Mouse (Mus musculus) midbrain, embryonic 15.5 days (tissue): ENCODE measurements around the gene D10Jhu81e. TPM values are rescaled to one million over a fixed set of nuclear protein-coding genes. Genes with fewer than 3 reads are reported as not detected.
A peak's percentile ranks its signal among the peaks of the same experiment; 100 is the strongest.
"Not testable (repeated sequence)": the region's sequence is repeated elsewhere in the genome, so short reads cannot be mapped to it uniquely, and the experiment has no call there.

Experiments used
- ATAC-seq: fragments of 200-750 bp; cut with Nextera tagmentation; replicated peaks from 2 replicates; pipeline ENCODE4 v1.8.0; 2017; ENCODE audit warnings: moderate TSS enrichment
- H3K27ac ChIP-seq: fragments of 300-500 bp; sonication (generic); 2 replicates; pipeline ENCODE4 v1.5.1; 2015; ENCODE audit warnings: mild to moderate bottlenecking, inconsistent platforms
- H3K27me3 ChIP-seq: fragments of 300-500 bp; sonication (generic); replicated peaks from 2 replicates; pipeline ENCODE4 v1.6.1; 2015; ENCODE audit warnings: inconsistent platforms
- H3K36me3 ChIP-seq: fragments of 300-500 bp; sonication (generic); replicated peaks from 2 replicates; pipeline ENCODE4 v1.6.1; 2015; ENCODE audit warnings: inconsistent platforms
- H3K4me1 ChIP-seq: fragments of 300-500 bp; sonication (generic); 2 replicates; pipeline ENCODE4 v1.6.1; 2015; ENCODE audit warnings: inconsistent platforms
- H3K4me2 ChIP-seq: fragments of 300-500 bp; sonication (generic); 2 replicates; pipeline ENCODE4 v1.6.1; 2015; ENCODE audit warnings: inconsistent platforms, mild to moderate bottlenecking, moderate library complexity
- H3K4me3 ChIP-seq: fragments of 300-500 bp; sonication (generic); 2 replicates; pipeline ENCODE4 v1.5.1; 2015; ENCODE audit warnings: mild to moderate bottlenecking, inconsistent platforms
- H3K9ac ChIP-seq: fragments of 300-500 bp; sonication (generic); 2 replicates; pipeline ENCODE4 v1.6.1; 2015; ENCODE audit warnings: mild to moderate bottlenecking, inconsistent platforms
- H3K9me3 ChIP-seq: fragments of 300-500 bp; sonication (generic); 2 replicates; pipeline ENCODE4 v1.6.1; 2016; ENCODE audit warnings: inconsistent platforms
- WGBS: fragments of 180-500 bp; shearing (Covaris S2); methylation state at CpG from one replicate; pipeline ENCODE4 v1.1.7; 2015; ENCODE audit warnings: mixed read lengths; 5-methylcytosine and 5-hydroxymethylcytosine counted together
- polyA plus RNA-seq: library from polyadenylated mRNA; unstranded; fragments of >200 nt; fragmentation: Nextera tagmentation; extraction: Ambion mirVana; gene quantifications from 2 replicates; pipeline ENCODE4 v1.2.1, GENCODE M21; 2015

The D10Jhu81e gene
- polyA plus RNA-seq, 1 experiment from 2014 or later, result 22.8 TPM

DNA sequence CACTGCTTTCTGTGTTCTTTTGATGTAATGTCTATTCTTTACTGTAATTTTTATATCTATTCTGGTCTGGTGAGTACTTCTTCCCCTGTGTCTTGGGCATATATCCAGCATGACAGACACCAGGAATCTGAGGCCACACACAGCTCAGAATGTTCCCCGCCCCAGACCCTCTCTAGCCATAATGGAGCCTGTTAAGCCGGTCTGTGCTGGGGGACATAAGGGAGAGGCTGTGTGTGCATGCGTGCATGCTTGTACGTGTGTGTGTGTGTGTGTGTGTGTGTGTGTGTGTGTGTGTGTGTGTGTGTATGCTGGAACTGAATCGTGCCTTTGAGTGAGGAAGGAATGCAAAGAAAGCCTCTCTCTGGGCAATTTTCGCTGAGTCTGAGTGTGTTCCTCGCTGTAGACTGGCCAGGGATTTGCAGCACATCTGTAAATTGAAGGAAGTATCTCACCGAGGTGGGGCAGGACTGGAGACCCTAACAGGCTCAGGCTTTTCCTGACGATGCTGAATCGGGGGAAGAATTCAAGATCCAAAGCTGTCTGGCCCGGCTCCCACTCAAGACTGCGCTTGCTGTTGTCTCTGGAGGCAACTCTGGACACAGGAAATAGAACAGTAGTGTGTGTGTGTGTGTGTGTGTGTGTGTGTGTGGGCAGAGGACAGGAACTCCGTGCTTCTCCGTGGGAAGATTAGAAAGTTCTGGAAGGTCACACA is 30.6 kb downstream of the D10Jhu81e start:
- H3K9ac ChIP-seq, result no peak overlapping the region
- no peaks in the 10 kb centered on the region for H3K9me3 ChIP-seq
- H3K4me1 ChIP-seq, result peaks cover 8% of the 10 kb centered on the region
- ATAC-seq, result 0 out of 2 replicates have a peak, but pooled peaks have one; percentile 37
- 0 out of 2 replicates have a peak overlapping the region, but pooled peaks have one; percentile 11 for H3K27ac ChIP-seq
- H3K27me3 ChIP-seq, result no peaks in the 10 kb centered on the region
- no peak overlapping the region for H3K4me2 ChIP-seq
- H3K4me3 ChIP-seq, result no peak overlapping the region
- WGBS, result 61% methylated on average over 14 of the region's 14 CpGs
- H3K36me3 ChIP-seq, result no peaks in the 10 kb centered on the region

DNA sequence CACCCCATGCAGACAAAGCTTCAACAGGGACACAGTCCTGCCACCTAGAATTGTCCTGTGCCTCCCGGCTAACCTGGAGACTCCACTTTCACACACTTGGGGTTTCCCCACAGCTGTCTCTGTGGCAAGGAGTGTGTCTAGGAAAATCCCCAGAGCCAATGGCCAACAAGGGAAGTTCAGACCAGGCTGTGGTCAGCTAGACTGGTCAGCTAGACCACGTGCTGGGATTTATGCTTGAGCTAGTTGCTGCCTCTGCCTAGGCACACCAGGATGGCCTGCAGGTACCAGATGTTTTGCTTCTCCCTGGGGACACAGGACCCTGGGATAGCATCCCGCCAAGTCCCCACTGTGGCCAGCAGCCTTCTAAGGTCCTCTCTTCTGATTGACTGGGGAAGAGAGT is 32.4 kb downstream of the D10Jhu81e start:
- no peaks in the 10 kb centered on the region for H3K9me3 ChIP-seq
- WGBS, result 93% methylated on average over 3 of the region's 3 CpGs
- peaks cover 8% of the 10 kb centered on the region for H3K4me1 ChIP-seq
- ATAC-seq, result no peak
- no peaks in the 10 kb centered on the region for H3K36me3 ChIP-seq
- H3K27me3 ChIP-seq, result no peaks in the 10 kb centered on the region
- no peak overlapping the region for H3K4me3 ChIP-seq
- H3K9ac ChIP-seq, result no peak overlapping the region
- H3K27ac ChIP-seq, result no peak overlapping the region
- no peak overlapping the region for H3K4me2 ChIP-seq

DNA sequence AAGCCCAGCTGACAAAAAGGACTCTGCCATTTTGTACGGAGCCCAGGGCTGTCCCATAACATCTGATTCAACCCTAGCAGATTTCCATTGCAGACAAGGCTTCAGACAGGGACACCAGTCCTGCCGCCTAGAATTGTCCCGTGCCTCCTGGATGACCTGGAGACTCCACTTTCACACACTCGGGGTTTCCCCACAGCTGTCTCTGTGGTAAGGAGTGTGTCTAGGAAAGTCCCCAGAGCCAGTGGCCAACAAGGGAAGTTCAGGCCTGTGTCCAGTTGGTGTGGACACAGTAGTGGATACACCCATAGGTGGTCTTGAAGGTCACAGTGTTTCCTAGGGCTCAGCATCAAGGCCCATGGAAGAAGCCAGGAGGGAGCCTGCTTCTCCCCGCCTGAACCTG is 33.6 kb downstream of the D10Jhu81e start:
- no peak for ATAC-seq
- no peaks in the 10 kb centered on the region for H3K27me3 ChIP-seq
- no peak overlapping the region for H3K9ac ChIP-seq
- no peaks in the 10 kb centered on the region for H3K36me3 ChIP-seq
- no peak overlapping the region for H3K4me2 ChIP-seq
- peaks cover 8% of the 10 kb centered on the region for H3K4me1 ChIP-seq
- H3K27ac ChIP-seq, result no peak overlapping the region
- 84% methylated on average over 5 of the region's 5 CpGs for WGBS
- H3K9me3 ChIP-seq, result no peaks in the 10 kb centered on the region
- no peak overlapping the region for H3K4me3 ChIP-seq

DNA sequence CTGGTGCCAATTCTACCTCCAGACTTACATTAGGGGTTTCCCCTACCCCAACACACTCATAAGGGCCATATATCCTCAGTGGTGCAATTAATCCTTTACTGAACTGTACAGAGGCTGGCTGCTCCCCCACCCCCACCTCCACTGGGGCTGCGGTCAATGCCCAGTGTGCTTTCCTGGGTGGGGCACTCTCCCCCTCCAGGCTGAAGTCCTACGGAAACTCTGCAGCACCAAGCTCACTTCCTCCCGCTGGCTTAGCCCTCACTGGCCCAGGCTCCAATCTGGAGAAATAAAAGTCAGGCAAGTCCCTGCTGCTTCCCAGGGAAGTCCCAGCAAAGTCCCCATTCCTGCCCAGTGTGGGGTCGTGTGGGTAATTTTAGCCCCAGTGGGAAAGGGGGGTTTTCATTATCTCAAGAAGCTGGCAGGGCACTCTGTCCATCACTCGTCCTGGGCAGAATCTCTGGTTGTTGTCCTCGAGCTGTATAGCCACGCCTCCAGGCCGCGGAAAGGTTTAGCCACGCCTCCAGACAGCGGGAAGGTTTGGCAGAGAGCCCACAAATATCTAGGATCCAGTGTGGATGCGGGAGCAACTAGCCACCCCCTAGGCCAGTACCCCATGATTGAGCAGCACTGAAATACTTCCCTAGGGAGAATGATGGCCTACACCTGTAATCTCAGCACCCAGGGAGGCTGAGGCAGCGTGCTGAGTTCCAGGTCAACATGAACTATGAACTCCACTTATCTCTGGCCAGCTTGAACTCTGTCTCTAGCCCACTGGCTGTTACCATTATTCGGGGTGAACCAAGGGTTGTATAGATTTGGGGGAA is 34.4 kb downstream of the D10Jhu81e start:
- Histone ChIP-seq H3K4me3 (no peak overlapping the region), H3K4me2 (peak overlapping the region; percentile 9; the same call in 1 of the 2 replicates), H3K27me3 (no peaks in the 10 kb centered on the region), H3K9ac (no peak overlapping the region), H3K36me3 (no peaks in the 10 kb centered on the region), H3K9me3 (no peaks in the 10 kb centered on the region), H3K4me1 (peaks cover 8% of the 10 kb centered on the region), H3K27ac (no peak overlapping the region)
- WGBS, result 11% methylated on average over 14 of the region's 14 CpGs
- 0 out of 2 replicates have a peak, but pooled peaks have one; percentile 17 for ATAC-seq

DNA sequence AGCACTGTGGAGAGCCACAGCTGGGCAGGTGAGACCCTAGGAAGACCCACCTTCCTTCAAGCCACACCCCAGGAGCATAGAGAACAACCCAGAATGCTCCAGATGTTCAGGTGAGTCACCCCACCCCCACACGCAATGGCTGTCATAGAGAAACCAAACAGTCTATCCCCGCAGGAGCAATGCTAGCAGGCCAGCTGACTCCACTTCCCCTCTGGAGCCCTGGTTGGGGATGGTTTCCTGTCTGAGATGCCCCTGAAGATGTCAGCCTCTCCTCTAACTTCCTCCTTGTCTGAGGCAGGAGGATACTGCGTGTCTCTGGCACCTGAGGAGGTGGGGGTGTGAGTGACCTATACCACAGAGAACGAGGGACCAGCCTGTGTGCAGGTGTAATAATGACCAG is 35.2 kb downstream of the D10Jhu81e start:
- WGBS, result 83% methylated on average over 4 of the region's 4 CpGs

DNA sequence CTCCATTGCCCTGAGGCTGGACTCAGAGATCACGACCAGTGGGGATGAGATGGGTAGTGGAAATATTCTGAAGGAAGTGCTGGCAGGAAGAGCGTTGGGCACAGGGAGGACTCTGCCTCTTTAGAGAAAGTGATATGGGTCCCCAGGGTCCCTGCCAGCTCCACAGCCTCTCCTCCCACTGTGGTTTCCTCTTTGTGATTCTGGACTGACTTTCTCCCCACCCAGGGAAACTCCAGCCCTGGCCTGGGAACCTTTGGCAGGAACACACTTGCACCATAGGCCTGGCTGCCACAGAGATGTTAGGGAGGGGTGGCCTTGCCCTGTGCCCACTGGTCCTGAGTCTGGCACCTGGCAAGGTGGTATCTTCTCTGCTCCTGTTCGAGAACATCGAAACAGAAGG is 39.6 kb downstream of the D10Jhu81e start:
- no peak overlapping the region for H3K9ac ChIP-seq
- peaks cover 3% of the 10 kb centered on the region for H3K4me1 ChIP-seq
- no peak overlapping the region for H3K27ac ChIP-seq
- no peak overlapping the region for H3K4me2 ChIP-seq
- H3K27me3 ChIP-seq, result no peaks in the 10 kb centered on the region
- H3K36me3 ChIP-seq, result no peaks in the 10 kb centered on the region
- H3K9me3 ChIP-seq, result no peaks in the 10 kb centered on the region
- H3K4me3 ChIP-seq, result no peak overlapping the region
- 71% methylated on average over 4 of the region's 4 CpGs for WGBS
- no peak for ATAC-seq

More for the DNA sequence above, 35.2 kb downstream of the D10Jhu81e start:
- H3K36me3 ChIP-seq, result no peaks in the 10 kb centered on the region
- H3K4me1 ChIP-seq, result peaks cover 8% of the 10 kb centered on the region
- no peak overlapping the region for H3K9ac ChIP-seq
- no peak overlapping the region for H3K4me2 ChIP-seq
- no peaks in the 10 kb centered on the region for H3K27me3 ChIP-seq
- H3K27ac ChIP-seq, result no peak overlapping the region
- no peak for ATAC-seq
- H3K9me3 ChIP-seq, result no peaks in the 10 kb centered on the region
- no peak overlapping the region for H3K4me3 ChIP-seq

DNA sequence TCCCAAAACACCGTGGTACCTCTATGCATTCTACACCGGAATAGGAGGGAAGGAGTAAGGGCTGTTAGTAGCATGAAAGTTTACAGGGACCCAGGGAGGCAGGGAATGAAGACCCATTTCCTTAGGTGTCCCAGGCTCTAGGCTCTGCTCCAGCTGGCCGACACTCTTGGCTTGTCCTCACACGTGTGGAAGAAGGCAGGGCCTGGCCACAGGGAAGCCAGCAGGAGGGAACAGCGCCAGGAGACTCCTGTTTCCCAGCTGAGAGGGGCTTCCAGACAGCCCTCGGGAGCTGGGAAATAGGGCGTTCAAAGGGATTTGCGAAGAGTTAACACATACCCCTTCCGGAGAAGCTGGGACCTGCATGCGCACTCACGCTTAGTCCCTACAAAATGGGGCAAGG is 40.2 kb downstream of the D10Jhu81e start:
- 61% methylated on average over 11 of the region's 11 CpGs for WGBS
- no peak for ATAC-seq
- H3K36me3 ChIP-seq, result no peaks in the 10 kb centered on the region
- no peaks in the 10 kb centered on the region for H3K27me3 ChIP-seq
- no peak overlapping the region for H3K9ac ChIP-seq
- H3K4me2 ChIP-seq, result no peak overlapping the region
- no peaks in the 10 kb centered on the region for H3K9me3 ChIP-seq
- H3K4me3 ChIP-seq, result no peak overlapping the region
- H3K4me1 ChIP-seq, result no peaks in the 10 kb centered on the region
- no peak overlapping the region for H3K27ac ChIP-seq

DNA sequence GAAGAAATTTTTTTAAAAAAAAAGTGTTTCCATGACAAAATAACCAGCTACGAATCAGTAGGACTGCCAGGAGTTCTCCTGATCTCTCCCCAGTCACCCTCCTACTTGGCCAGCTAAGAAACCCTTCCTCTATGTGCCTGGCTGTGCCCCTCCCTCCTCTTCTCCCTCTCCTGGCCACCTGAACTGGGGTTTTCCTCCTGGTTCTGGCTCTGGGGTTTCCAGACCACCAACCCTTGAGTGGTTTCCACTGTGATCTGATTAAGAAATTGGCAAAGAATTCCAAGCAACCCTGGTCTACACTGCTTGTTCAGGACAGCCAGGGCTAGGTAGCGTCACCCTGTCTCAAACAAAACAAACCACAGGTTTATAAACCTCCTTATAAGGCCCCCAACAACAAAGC is 40.9 kb downstream of the D10Jhu81e start:
- H3K9ac ChIP-seq, result no peak overlapping the region
- ATAC-seq, result no peak
- no peak overlapping the region for H3K27ac ChIP-seq
- no peak overlapping the region for H3K4me2 ChIP-seq
- no peaks in the 10 kb centered on the region for H3K36me3 ChIP-seq
- H3K27me3 ChIP-seq, result no peaks in the 10 kb centered on the region
- H3K4me3 ChIP-seq, result no peak overlapping the region
- 91% methylated on average over 2 of the region's 2 CpGs for WGBS
- H3K4me1 ChIP-seq, result no peaks in the 10 kb centered on the region
- no peaks in the 10 kb centered on the region for H3K9me3 ChIP-seq

DNA sequence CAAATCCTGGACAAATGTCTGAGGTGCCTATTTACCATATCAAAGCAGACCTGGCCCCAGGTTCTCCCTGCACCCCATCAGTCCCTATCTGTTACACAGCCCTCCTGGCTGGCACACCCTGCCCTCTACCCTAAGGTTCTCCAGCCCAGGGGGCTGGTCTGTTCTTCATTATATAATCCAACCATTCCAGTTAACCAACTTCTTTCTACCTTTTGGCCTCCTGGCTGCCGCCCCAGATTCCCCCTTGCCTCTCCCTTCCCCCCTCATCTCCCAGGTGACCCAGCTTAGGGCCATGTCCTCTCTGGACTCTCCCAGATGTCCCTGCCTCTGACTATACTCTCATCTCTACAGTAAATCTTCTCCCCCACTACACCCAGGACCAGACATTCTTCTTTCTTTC is 41.7 kb downstream of the D10Jhu81e start:
- no peak for ATAC-seq
- Histone ChIP-seq H3K27ac (no peak overlapping the region), H3K4me1 (no peaks in the 10 kb centered on the region), H3K4me3 (no peak overlapping the region), H3K27me3 (no peaks in the 10 kb centered on the region), H3K9ac (no peak overlapping the region), H3K4me2 (no peak overlapping the region), H3K9me3 (no peaks in the 10 kb centered on the region), H3K36me3 (no peaks in the 10 kb centered on the region)
- WGBS, result 79% methylated on average over 1 of the region's 1 CpGs

DNA sequence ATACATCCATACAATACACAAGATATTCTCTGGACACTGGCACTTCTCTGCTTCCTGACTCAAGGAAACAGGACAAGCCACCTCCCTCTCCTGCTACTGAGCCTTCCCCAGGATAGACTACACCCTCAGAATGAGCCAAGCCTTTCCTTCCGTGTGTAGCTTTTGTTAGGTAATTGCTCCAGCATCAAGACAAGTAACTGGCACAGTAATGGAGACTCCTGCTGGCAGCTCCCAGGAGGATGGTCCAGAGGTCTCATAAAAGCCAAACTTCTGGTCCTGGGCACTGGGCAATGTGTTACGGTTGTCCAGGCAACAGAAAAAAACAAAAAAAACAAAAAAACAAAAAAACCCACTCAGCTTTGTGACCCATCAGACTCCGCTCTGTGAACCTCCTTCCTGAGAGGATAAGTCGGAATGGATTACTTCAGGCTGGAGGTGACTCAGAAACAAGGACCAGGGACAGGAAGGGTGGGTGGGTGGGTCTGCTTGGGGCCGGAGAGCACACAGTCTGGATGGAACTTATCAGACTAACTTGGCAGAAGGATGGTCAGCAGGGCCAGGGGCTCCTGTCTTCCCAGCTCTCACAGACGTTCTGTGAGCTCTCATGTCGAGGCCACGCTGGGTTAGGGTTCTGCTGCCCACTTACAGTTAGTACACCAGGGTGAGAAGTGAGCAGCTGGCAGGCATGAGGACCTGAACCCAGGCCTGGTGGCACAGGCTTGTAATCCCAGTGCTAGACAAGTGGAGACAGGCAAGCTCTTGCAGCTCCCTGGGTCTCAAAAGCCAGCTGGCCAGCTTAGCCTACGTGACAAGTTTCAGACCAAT is 42.3 kb downstream of the D10Jhu81e start:
- Histone ChIP-seq H3K9ac (no peak overlapping the region), H3K4me3 (no peak overlapping the region), H3K4me1 (no peaks in the 10 kb centered on the region), H3K9me3 (no peaks in the 10 kb centered on the region), H3K27ac (no peak overlapping the region), H3K4me2 (no peak overlapping the region), H3K27me3 (no peaks in the 10 kb centered on the region), H3K36me3 (no peaks in the 10 kb centered on the region)
- no peak for ATAC-seq
- WGBS, result 69% methylated on average over 9 of the region's 9 CpGs

DNA sequence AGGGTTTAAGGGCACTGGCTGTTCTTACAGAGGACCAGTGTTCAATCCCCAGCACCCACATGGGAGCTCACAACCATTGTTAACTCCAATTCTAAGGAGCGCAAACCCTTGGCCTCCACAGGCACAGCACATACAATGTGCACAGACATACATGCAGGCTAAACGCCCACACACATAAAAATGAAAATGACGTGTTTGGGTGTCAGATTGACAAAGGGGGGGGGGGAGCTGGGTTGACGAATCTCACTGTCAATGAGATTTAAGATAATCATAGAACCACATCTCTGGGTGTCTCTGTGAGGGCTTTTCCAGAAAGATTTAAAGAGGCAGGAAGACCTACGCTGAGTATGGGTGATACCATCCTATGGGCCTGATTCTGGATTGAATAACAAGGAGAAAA is 43.3 kb downstream of the D10Jhu81e start:
- no peaks in the 10 kb centered on the region for H3K36me3 ChIP-seq
- no peaks in the 10 kb centered on the region for H3K4me1 ChIP-seq
- 94% methylated on average over 5 of the region's 5 CpGs for WGBS

DNA sequence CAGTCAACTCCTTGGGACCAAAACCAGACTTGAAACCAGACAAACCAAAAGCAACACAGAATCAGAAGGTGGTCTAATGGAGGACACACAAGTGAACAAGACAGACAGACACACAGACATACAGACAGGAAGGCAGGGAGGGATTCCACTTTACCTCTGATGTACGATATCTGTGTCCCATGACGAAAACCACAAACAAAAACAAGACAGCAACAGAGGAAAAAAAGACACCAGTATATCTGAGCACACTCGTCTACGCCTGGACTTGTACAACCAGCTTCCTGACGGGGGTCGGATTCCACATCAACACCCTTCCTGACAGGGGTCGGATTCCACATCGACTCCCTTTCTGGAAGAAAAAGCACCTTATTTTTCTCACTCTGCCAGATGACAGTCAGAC is 44.5 kb downstream of the D10Jhu81e start:
- H3K36me3 ChIP-seq, H3K9ac ChIP-seq, H3K27ac ChIP-seq, H3K4me2 ChIP-seq, H3K9me3 ChIP-seq, H3K4me3 ChIP-seq, ATAC-seq, H3K27me3 ChIP-seq, H3K4me1 ChIP-seq: not testable (repeated sequence)
- 90% methylated on average over 8 of the region's 8 CpGs for WGBS

More for the DNA sequence above, 43.3 kb downstream of the D10Jhu81e start:
- no peak overlapping the region for H3K4me2 ChIP-seq
- no peak overlapping the region for H3K9ac ChIP-seq
- no peak for ATAC-seq
- H3K9me3 ChIP-seq, result no peaks in the 10 kb centered on the region
- no peaks in the 10 kb centered on the region for H3K27me3 ChIP-seq
- H3K4me3 ChIP-seq, result no peak overlapping the region
- no peak overlapping the region for H3K27ac ChIP-seq
